In genomic region chr16:57672251-57672650, GRCm38 (mm10) we compare ENCODE assay signal across 24 mouse cellular contexts.
DNase-seq lines count a peak whose midpoint lies in the region; TF ChIP-seq lines count a peak whose summit lies in the region.
"Had no signal": no experiment of that assay in that cellular context is flagged by ENCODE, and none has a peak within 500 bp of the region (broad histone marks: within the 10 kb centered on the region; RNA-seq: fewer than 3 reads in every experiment).

No protein-coding gene starts in this region.

- no peaks in the 10 kb centered on the region for H3K79me2 ChIP-seq in C2C12 (ENCODE audit: control insufficient read depth, insufficient read depth)

- H3ac ChIP-seq in C2C12 (ENCODE audit: control insufficient read depth, insufficient read length, low read depth) = peak overlapping the region; percentile 1

- H3K27me3 ChIP-seq in C2C12 (ENCODE audit: control insufficient read depth, insufficient read depth, insufficient read length) = no peaks in the 10 kb centered on the region
- H3K27me3 ChIP-seq: forebrain, embryonic 15.5 days; heart, embryonic 13.5 days had no signal

- peak overlapping the region; percentile 100 for H3K27ac ChIP-seq in embryonic fibroblast, embryonic 13.5 days (ENCODE audit: insufficient read depth, low read length)
- H3K27ac ChIP-seq: forebrain, embryonic 15.5 days; heart, adult 2 months; heart, embryonic 10.5 days; heart, embryonic 13.5 days; hindbrain, embryonic 14.5 days; hindbrain, postnatal 0 days had no signal

- H3K36me3 ChIP-seq in C2C12 (ENCODE audit: control insufficient read depth, insufficient read depth) = peaks cover 24% of the 10 kb centered on the region
- H3K36me3 ChIP-seq: forebrain, embryonic 15.5 days; G1E; heart, embryonic 10.5 days; heart, embryonic 13.5 days had no signal

- H3K79me3 ChIP-seq in C2C12 (ENCODE audit: low read depth) = no peaks in the 10 kb centered on the region

- TF ChIP-seq POLR2A in embryonic fibroblast, embryonic 13.5 days (IDR thresholded peaks at IDR 0.05; ENCODE audit: low read depth, low read length) = no peak

- DNase-seq in 3T3-L1 (ENCODE audit: low read depth, low spot score) = peak; percentile 62
- DNase-seq in adrenal gland, postnatal 10 days = peak; percentile 12
- no peak for DNase-seq in cerebellum, postnatal 4 days (ENCODE audit: low spot score in 2 of 2)
- no peak for DNase-seq in spleen, postnatal 14 days (ENCODE audit: low spot score in 2 of 2)
- no peak for DNase-seq in c-Kit-positive CD71-positive TER-119-positive erythroid progenitor cells, embryonic 14.5 days (ENCODE audit: low spot score)
- DNase-seq: cerebellum, adult 11 months; cerebellum, adult 2 months; cerebellum, postnatal 10 days; cerebellum, postnatal 36 days; gastrocnemius, postnatal 10 days; gastrocnemius, postnatal 36 days; heart, adult 2 months; heart, postnatal 14 days; heart, postnatal 4 days; kidney, adult 18-20 months; kidney, adult 9 months had no signal

- TF ChIP-seq CTCF in C2C12 (IDR thresholded peaks at IDR 0.05; ENCODE audit: control insufficient read depth, insufficient read depth, insufficient read length) = no peak
- TF ChIP-seq CTCF in embryonic fibroblast, embryonic 13.5 days (IDR thresholded peaks at IDR 0.05; ENCODE audit: borderline replicate concordance, insufficient read depth, low read length) = no peak

- peaks cover 8% of the 10 kb centered on the region for H3K4me1 ChIP-seq in embryonic fibroblast, embryonic 13.5 days (ENCODE audit: control insufficient read depth, insufficient read depth, low read length)
- H3K4me1 ChIP-seq: forebrain, embryonic 15.5 days; heart, embryonic 10.5 days had no signal

- no peak overlapping the region for H3K4me3 ChIP-seq in C2C12 (ENCODE audit: insufficient read depth, poor library complexity, severe bottlenecking)
- H3K4me3 ChIP-seq in embryonic fibroblast, embryonic 13.5 days (ENCODE audit: insufficient read depth, low read length) = no peak overlapping the region
- H3K4me3 ChIP-seq: forebrain, embryonic 15.5 days; heart, adult 2 months; heart, embryonic 10.5 days; heart, embryonic 13.5 days had no signal

TF ChIP-seq in C2C12, 6 proteins besides CTCF, POLR2A, EP300 and RAD21:
- no peak for TF ChIP-seq USF1 (IDR thresholded peaks at IDR 0.05; ENCODE audit: low read depth)
- no peak for TF ChIP-seq MYOD1 (IDR thresholded peaks at IDR 0.05; ENCODE audit: control insufficient read depth, insufficient read length, low read depth)
- TF ChIP-seq CEBPB (IDR thresholded peaks at IDR 0.05; ENCODE audit: low read depth) = no peak
- no peak for TF ChIP-seq MYOG (IDR thresholded peaks at IDR 0.05; ENCODE audit: control insufficient read depth, extremely low read depth, insufficient read length)
- TF ChIP-seq MAX (IDR thresholded peaks at IDR 0.05) = no peak
- no peak for TF ChIP-seq FOSL1 (IDR thresholded peaks at IDR 0.05; ENCODE audit: insufficient read depth, low read length, poor library complexity, severe bottlenecking)

Comparison
In these comparisons a context has a peak if more than half of its experiments do, and no peak if none do; other contexts are left out.
1. DNase-seq: peak in 3T3-L1 (single experiment) and adrenal gland, postnatal 10 days (single experiment); none in cerebellum, postnatal 4 days (0 of 2), spleen, postnatal 14 days (0 of 2) and c-Kit-positive CD71-positive TER-119-positive erythroid progenitor cells, embryonic 14.5 days (single experiment).